Mouse (Mus musculus) liver, embryonic 14.5 days (tissue): ENCODE results near the gene Rbm33. TPM values are rescaled to one million over a fixed set of nuclear protein-coding genes. Genes with fewer than 3 reads are reported as not detected.
A peak's percentile ranks its signal among the peaks of the same experiment; 100 is the strongest.

ENCODE experiments used
- ATAC-seq: fragments of 200-750 bp; cut with Nextera tagmentation; 2 replicates; pipeline ENCODE4 v1.8.0; 2017; ENCODE audit warnings: moderate number of reproducible peaks, mild to moderate bottlenecking, moderate library complexity; ENCODE audit not compliant: insufficient read depth
- DNase-seq, 3 experiments: peaks; one replicate each; pipeline ENCODE4 v3.0.0-alpha.2; 2012 to 2013; ENCODE audit warnings: low read depth in 3 of 3, low spot score in 3 of 3
- H3K27ac ChIP-seq: fragments of 300-500 bp; sonication (generic); 2 replicates; pipeline ENCODE4 v1.5.1; 2014; ENCODE audit warnings: moderate library complexity, mild to moderate bottlenecking, control low read depth, inconsistent platforms
- H3K27me3 ChIP-seq: fragments of 300-500 bp; sonication (generic); 2 replicates; pipeline ENCODE4 v1.6.1; 2014; ENCODE audit warnings: mild to moderate bottlenecking, low read length, moderate library complexity; ENCODE audit not compliant: control insufficient read depth, insufficient read depth
- H3K36me3 ChIP-seq: fragments of 300-500 bp; sonication (generic); replicated peaks from 2 replicates; pipeline ENCODE4 v1.6.1; 2014; ENCODE audit warnings: low read depth; ENCODE audit not compliant: control insufficient read depth, insufficient read depth
- H3K4me1 ChIP-seq, 2 experiments: fragments of 200-500 bp in 1 of 2; fragments of 300-500 bp in 1 of 2; sonication (generic) in 1 of 2; replicated peaks; 2 replicates each; pipeline ENCODE4 v1.6.1; 2012 to 2014; ENCODE audit warnings: antibody characterized with exemption in 1 of 2, inconsistent platforms in 1 of 2, low read length in 1 of 2; ENCODE audit not compliant: control insufficient read depth in 2 of 2, insufficient read depth in 2 of 2
- H3K4me2 ChIP-seq: fragments of 300-500 bp; sonication (generic); 2 replicates; pipeline ENCODE4 v1.6.1; 2014; ENCODE audit warnings: low read depth, mild to moderate bottlenecking, control low read depth, moderate library complexity
- H3K4me3 ChIP-seq, 2 experiments: fragments of 200-500 bp in 1 of 2; fragments of 300-500 bp in 1 of 2; sonication (generic) in 1 of 2; 2 replicates each; pipeline ENCODE4 v1.5.1; 2012 to 2014; ENCODE audit warnings: low read depth in 2 of 2, low read length in 2 of 2, mild to moderate bottlenecking in 2 of 2, control low read depth in 1 of 2, inconsistent platforms in 1 of 2, moderate library complexity in 1 of 2; ENCODE audit not compliant: insufficient read depth in 1 of 2
- H3K9ac ChIP-seq: fragments of 300-500 bp; sonication (generic); replicated peaks from 2 replicates; pipeline ENCODE4 v1.6.1; 2014; ENCODE audit warnings: mild to moderate bottlenecking, control low read depth, moderate library complexity
- H3K9me3 ChIP-seq: fragments of 300-500 bp; sonication (generic); 2 replicates; pipeline ENCODE4 v1.6.1; 2016; ENCODE audit warnings: low read length, mixed read lengths; ENCODE audit not compliant: control insufficient read depth
- CTCF ChIP-seq: IDR thresholded peaks from 2 replicates; pipeline ENCODE4 v1.5.1; 2016; ENCODE audit warnings: antibody characterized with exemption, low read depth, control low read depth
- EP300 ChIP-seq: IDR thresholded peaks from 2 replicates; pipeline ENCODE4 v1.6.1; 2016; ENCODE audit warnings: antibody characterized with exemption, low read depth
- WGBS: fragments of 180-500 bp; shearing (Covaris S2); extraction: QIAGEN DNeasy Blood & Tissue Kit; methylation state at CpG from one replicate; pipeline ENCODE4 v1.1.7; 2014; ENCODE audit not compliant: insufficient replicate concordance; 5-methylcytosine and 5-hydroxymethylcytosine counted together
- polyA plus RNA-seq, 2 experiments: library from polyadenylated mRNA; depleted of rRNA in 1 of 2; stranded (reverse) in 1 of 2; unstranded in 1 of 2; fragments of >200 nt; fragmentation: Nextera tagmentation in 1 of 2; extraction: Ambion mirVana in 1 of 2; gene quantifications; 2 replicates each; pipeline versions ENCODE4 v1.2.1 to v1.2.3; 2012 to 2014

The Rbm33 gene
- polyA plus RNA-seq, 2 experiments = 7.1 to 9.7 TPM

- DNase-seq (no peak), ATAC-seq (no peak)
- H3K27ac ChIP-seq = no peak overlapping the region
- no peak overlapping the region for H3K9ac ChIP-seq
- no peaks in the 10 kb centered on the region for H3K4me1 ChIP-seq
- no peak overlapping the region for H3K4me2 ChIP-seq
- TF ChIP-seq CTCF (no peak), EP300 (no peak)
- H3K36me3 ChIP-seq = peaks cover 52% of the 10 kb centered on the region
- H3K9me3 ChIP-seq = no peaks in the 10 kb centered on the region
- 88% methylated on average over 9 of the region's 9 CpGs for WGBS
- H3K4me3 ChIP-seq = no peak overlapping the region
- H3K27me3 ChIP-seq = no peaks in the 10 kb centered on the region
Measured at GRCm38 (mm10) chr5:28387531-28388179, 70.7 kb downstream of the Rbm33 start.

GRCm38 (mm10) chr5:28388184-28388583, 71.3 kb downstream of the Rbm33 start:
- H3K27ac ChIP-seq = no peak overlapping the region
- H3K4me1 ChIP-seq = no peaks in the 10 kb centered on the region
- H3K27me3 ChIP-seq = no peaks in the 10 kb centered on the region
- H3K9me3 ChIP-seq = no peaks in the 10 kb centered on the region
- H3K9ac ChIP-seq = no peak overlapping the region
- ATAC-seq (no peak), DNase-seq (peak; percentile 17 to 27 (median 18))
- peak; percentile 67 for TF ChIP-seq CTCF
- TF ChIP-seq EP300 = no peak
- no peak overlapping the region for H3K4me3 ChIP-seq
- H3K4me2 ChIP-seq = no peak overlapping the region
- WGBS = 41% methylated on average over 3 of the region's 3 CpGs
- H3K36me3 ChIP-seq = peaks cover 52% of the 10 kb centered on the region

GRCm38 (mm10) chr5:28390189-28390588, 73.3 kb downstream of the Rbm33 start:
- H3K36me3 ChIP-seq = peaks cover 68% of the 10 kb centered on the region
- no peak overlapping the region for H3K27ac ChIP-seq
- DNase-seq = no peak
- no peak overlapping the region for H3K9ac ChIP-seq
- H3K4me3 ChIP-seq = no peak overlapping the region
- H3K27me3 ChIP-seq = no peaks in the 10 kb centered on the region
- no peaks in the 10 kb centered on the region for H3K9me3 ChIP-seq
- ATAC-seq = no peak
- TF ChIP-seq EP300 (no peak), CTCF (no peak)
- H3K4me1 ChIP-seq = no peaks in the 10 kb centered on the region
- 87% methylated on average over 6 of the region's 6 CpGs for WGBS
- H3K4me2 ChIP-seq = no peak overlapping the region

GRCm38 (mm10) chr5:28397344-28397743, 80.4 kb downstream of the Rbm33 start:
- DNase-seq (no peak), ATAC-seq (no peak)
- Histone ChIP-seq H3K27me3 (no peaks in the 10 kb centered on the region), H3K4me1 (no peaks in the 10 kb centered on the region), H3K9ac (no peak overlapping the region), H3K27ac (no peak overlapping the region), H3K9me3 (no peaks in the 10 kb centered on the region), H3K36me3 (peaks cover 30% of the 10 kb centered on the region), H3K4me3 (no peak overlapping the region), H3K4me2 (no peak overlapping the region)
- TF ChIP-seq CTCF (no peak), EP300 (no peak)
- 90% methylated on average over 2 of the region's 2 CpGs for WGBS

GRCm38 (mm10) chr5:28398736-28399135, 81.8 kb downstream of the Rbm33 start:
- Histone ChIP-seq H3K4me2 (no peak overlapping the region), H3K4me3 (no peak overlapping the region), H3K9me3 (no peaks in the 10 kb centered on the region), H3K4me1 (no peaks in the 10 kb centered on the region), H3K36me3 (peaks cover 27% of the 10 kb centered on the region), H3K9ac (no peak overlapping the region), H3K27me3 (no peaks in the 10 kb centered on the region), H3K27ac (no peak overlapping the region)
- ATAC-seq = no peak
- TF ChIP-seq EP300 (no peak), CTCF (no peak)
- no peak for DNase-seq
- WGBS = 75% methylated on average over 3 of the region's 3 CpGs
